Mouse (Mus musculus) lung, embryonic 14.5 days (tissue): ENCODE data around the gene Rbm10. TPM values are rescaled to one million over a fixed set of nuclear protein-coding genes. Genes with fewer than 3 reads are reported as not detected.

Experiments used
- ATAC-seq: fragments of 200-750 bp; cut with Nextera tagmentation; 2 replicates; pipeline ENCODE4 v1.8.0; 2017; ENCODE audit warnings: mild to moderate bottlenecking, moderate TSS enrichment, moderate library complexity; ENCODE audit not compliant: insufficient read depth
- DNase-seq: peaks from one replicate; pipeline ENCODE4 v3.0.0-alpha.2; 2015
- H3K27ac ChIP-seq: fragments of 300-500 bp; sonication (generic); 2 replicates; pipeline ENCODE4 v1.5.1; 2014; ENCODE audit warnings: low read depth, mild to moderate bottlenecking, moderate library complexity
- H3K27me3 ChIP-seq: fragments of 300-500 bp; sonication (generic); 2 replicates; pipeline ENCODE4 v1.6.1; 2014; ENCODE audit warnings: low read length, control low read depth; ENCODE audit not compliant: insufficient read depth
- H3K36me3 ChIP-seq: fragments of 300-500 bp; sonication (generic); 2 replicates; pipeline ENCODE4 v1.6.1; 2014; ENCODE audit warnings: control low read depth; ENCODE audit not compliant: insufficient read depth
- H3K4me1 ChIP-seq: fragments of 300-500 bp; sonication (generic); 2 replicates; pipeline ENCODE4 v1.6.1; 2014; ENCODE audit warnings: antibody characterized with exemption, control low read depth; ENCODE audit not compliant: insufficient read depth
- H3K4me2 ChIP-seq: fragments of 300-500 bp; sonication (generic); 2 replicates; pipeline ENCODE4 v1.6.1; 2014; ENCODE audit warnings: mild to moderate bottlenecking
- H3K4me3 ChIP-seq: fragments of 300-500 bp; sonication (generic); 2 replicates; pipeline ENCODE4 v1.5.1; 2014; ENCODE audit warnings: low read depth, low read length
- H3K9ac ChIP-seq: fragments of 300-500 bp; sonication (generic); 2 replicates; pipeline ENCODE4 v1.6.1; 2014
- H3K9me3 ChIP-seq: fragments of 300-500 bp; sonication (generic); 2 replicates; pipeline ENCODE4 v1.6.1; 2016; ENCODE audit warnings: low read depth, low read length, control low read depth
- CTCF ChIP-seq: IDR thresholded peaks from 2 replicates; pipeline ENCODE4 v1.5.1; 2016; ENCODE audit warnings: antibody characterized with exemption, low read depth
- WGBS: fragments of 180-500 bp; shearing (Covaris S2); extraction: QIAGEN DNeasy Blood & Tissue Kit; methylation state at CpG from one replicate; pipeline ENCODE4 v1.1.7; 2014; 5-methylcytosine and 5-hydroxymethylcytosine counted together
- polyA plus RNA-seq: library from polyadenylated mRNA; unstranded; fragments of >200 nt; fragmentation: Nextera tagmentation; extraction: Ambion mirVana; gene quantifications from 2 replicates; pipeline ENCODE4 v1.2.1, GENCODE M21; 2014

Gene Rbm10
- polyA plus RNA-seq: 69.8 and 75.1 TPM in 2 replicates

DNA sequence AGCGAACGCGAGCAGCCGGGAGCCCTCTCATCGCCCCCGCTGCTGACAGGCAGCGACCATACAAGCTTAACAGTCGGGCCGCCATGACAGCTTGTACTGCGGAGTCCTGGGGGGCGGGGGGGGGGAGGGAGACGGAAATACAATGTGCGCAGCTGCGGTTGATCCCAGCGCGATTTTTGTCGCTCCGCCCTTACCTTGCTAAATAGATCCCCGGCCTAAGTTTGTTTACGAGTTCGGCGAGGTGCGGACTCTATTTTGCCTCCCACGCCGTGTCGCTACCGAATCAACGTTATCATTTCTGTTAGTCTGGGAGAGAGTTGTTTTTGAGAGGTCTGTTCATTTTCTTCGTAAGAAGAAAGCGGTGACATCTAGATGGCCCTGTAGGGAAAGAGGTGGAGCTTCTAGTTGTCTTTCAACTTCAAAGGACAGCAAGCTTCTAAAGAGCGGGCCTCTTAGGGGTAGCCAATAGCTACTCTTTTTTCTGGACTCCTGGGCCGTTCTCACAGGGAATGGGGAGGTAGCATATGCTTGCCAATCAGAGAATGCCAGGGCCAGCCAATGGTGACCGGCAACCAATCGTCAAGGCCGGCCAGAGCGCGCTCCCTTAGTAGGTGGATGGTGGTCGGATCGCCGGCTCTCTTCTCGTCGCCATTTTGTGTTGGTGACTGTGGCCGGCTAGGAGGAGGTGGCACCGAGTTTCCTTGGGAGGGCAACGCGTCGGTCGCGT is at the start of gene Rbm10, which contains the start of gene Ndufb11:
TSS of gene Rbm10 (plus strand) at position 328 of the 727 bp plus-strand sequence.
TSS of gene Ndufb11 (minus strand) at position 444 of the 727 bp plus-strand sequence.
- Histone ChIP-seq H3K27me3 (no peaks in the 10 kb centered on the region), H3K27ac (peak within 1 kb of the TSS; percentile 90), H3K4me1 (no peaks in the 10 kb centered on the region), H3K9me3 (no peaks in the 10 kb centered on the region), H3K36me3 (peaks cover 16% of the 10 kb centered on the region), H3K4me3 (peak within 1 kb of the TSS; percentile 60), H3K9ac (peak within 1 kb of the TSS; percentile 69), H3K4me2 (peak within 1 kb of the TSS; percentile 68)
- TF ChIP-seq CTCF: no peak
- DNase-seq (peak; percentile 83), ATAC-seq (peak; percentile 98)
- whole genome bisulfite sequencing: 9% methylated on average over 46 of the region's 49 CpGs

DNA sequence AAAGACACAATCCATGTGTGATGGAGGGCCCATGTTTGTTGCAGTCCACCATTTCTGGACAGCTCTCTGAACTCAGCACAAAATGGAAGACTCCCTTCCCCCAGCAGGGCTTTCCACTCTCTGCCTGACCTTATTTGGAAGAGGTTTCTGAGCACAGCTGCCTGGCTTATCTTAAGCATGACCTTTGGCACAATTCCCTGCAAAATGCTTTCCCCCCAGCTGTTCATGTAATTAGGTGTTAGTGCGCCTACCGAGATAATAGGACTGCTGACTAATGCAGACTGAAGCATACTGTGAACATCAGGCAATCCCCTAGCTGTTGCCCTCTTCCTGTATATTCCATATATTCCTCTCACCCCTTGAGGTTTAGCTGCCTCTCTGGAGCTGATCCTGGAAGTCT is 46.3 kb upstream of the Rbm10 start:
- Histone ChIP-seq H3K4me3 (no peak overlapping the region), H3K27ac (peak overlapping the region; percentile 48; the same call in 1 of the 2 replicates), H3K27me3 (no peaks in the 10 kb centered on the region), H3K4me1 (no peaks in the 10 kb centered on the region), H3K4me2 (no peak overlapping the region), H3K36me3 (no peaks in the 10 kb centered on the region), H3K9ac (no peak overlapping the region), H3K9me3 (no peaks in the 10 kb centered on the region)
- no peak for TF ChIP-seq CTCF
- peak; percentile 86 for DNase-seq
- WGBS: 23% methylated on average over 2 of the region's 2 CpGs
- peak; percentile 95 for ATAC-seq

DNA sequence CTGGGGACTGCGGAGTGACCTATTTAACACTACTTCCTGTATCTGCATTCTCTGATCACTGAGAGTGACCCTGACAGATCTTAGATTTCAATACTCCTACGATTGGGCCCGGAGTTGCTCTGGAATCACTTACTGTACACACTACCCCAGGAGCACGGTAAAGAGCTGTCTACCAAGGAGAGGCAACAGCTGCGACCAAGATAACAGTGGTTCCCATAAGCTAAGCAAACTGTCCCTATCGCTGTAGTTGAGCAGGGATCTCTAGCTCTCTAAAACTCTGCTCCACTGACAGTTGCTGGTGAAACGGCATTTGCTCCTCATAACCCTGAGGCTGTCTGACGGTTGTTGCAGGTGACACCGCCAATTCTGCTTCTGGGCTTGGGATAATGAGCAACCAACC is 44.6 kb upstream of the Rbm10 start:
- H3K4me2 ChIP-seq: no peak overlapping the region
- WGBS: 51% methylated on average over 9 of the region's 9 CpGs

DNA sequence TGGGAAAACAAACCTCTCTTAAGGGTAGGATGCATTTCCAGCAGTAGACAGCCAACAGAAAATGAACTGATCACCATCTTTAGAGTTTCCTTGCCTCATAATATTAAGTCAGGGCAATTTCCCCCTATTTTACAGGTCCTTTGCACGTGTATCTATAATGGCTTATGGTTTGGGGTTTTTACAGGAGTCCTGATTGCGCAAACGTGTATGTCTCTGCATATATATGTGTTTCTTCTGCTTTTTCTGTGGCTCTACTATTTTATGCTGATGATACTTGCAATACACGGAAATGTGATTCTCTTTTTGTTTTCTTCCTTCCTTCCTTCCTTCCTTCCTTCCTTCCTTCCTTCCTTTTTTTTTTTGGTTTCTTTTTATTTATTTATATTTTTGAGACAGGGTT is 43.4 kb upstream of the Rbm10 start:
- Histone ChIP-seq H3K9ac (no peak overlapping the region), H3K27me3 (no peaks in the 10 kb centered on the region), H3K4me1 (no peaks in the 10 kb centered on the region), H3K27ac (no peak overlapping the region), H3K9me3 (no peaks in the 10 kb centered on the region), H3K36me3 (no peaks in the 10 kb centered on the region), H3K4me2 (no peak overlapping the region), H3K4me3 (no peak overlapping the region)
- TF ChIP-seq CTCF: no peak
- ATAC-seq (no peak), DNase-seq (no peak)
- 79% methylated on average over 4 of the region's 4 CpGs for WGBS

More for the DNA sequence above, 44.6 kb upstream of the Rbm10 start:
- H3K4me1 ChIP-seq: no peaks in the 10 kb centered on the region
- TF ChIP-seq CTCF: no peak
- H3K9ac ChIP-seq: no peak overlapping the region
- H3K27me3 ChIP-seq: no peaks in the 10 kb centered on the region
- no peak for DNase-seq
- H3K27ac ChIP-seq: no peak overlapping the region
- H3K36me3 ChIP-seq: no peaks in the 10 kb centered on the region
- no peaks in the 10 kb centered on the region for H3K9me3 ChIP-seq
- no peak for ATAC-seq
- H3K4me3 ChIP-seq: no peak overlapping the region

DNA sequence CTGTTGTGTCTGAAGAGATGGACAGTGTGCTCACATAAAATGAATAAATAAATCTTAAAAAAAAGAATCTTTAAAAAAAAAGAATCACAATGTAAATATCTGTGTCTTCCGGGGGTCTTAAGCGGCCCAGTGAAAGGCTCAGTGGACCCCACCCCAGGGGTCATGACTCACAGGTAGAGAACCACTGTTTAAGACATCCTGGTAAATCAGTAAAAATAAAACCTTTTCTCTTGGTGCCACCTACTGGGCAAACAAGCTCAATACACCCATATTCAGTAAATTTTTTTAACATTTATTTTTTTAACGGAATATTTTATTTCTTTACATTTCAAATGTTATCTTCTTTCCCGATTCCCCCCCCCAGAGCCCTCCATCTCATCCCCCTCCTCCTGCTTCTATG is 29.3 kb upstream of the Rbm10 start:
- peak; percentile 46 for DNase-seq
- no peak overlapping the region for H3K27ac ChIP-seq
- ATAC-seq: no peak
- no peaks in the 10 kb centered on the region for H3K27me3 ChIP-seq
- TF ChIP-seq CTCF: peak; percentile 26; the same call in 1 of the 2 replicates
- WGBS: 17% methylated on average over 4 of the region's 4 CpGs
- H3K9ac ChIP-seq: no peak overlapping the region
- H3K36me3 ChIP-seq: no peaks in the 10 kb centered on the region
- no peak overlapping the region for H3K4me3 ChIP-seq
- no peaks in the 10 kb centered on the region for H3K4me1 ChIP-seq
- no peaks in the 10 kb centered on the region for H3K9me3 ChIP-seq
- H3K4me2 ChIP-seq: no peak overlapping the region

DNA sequence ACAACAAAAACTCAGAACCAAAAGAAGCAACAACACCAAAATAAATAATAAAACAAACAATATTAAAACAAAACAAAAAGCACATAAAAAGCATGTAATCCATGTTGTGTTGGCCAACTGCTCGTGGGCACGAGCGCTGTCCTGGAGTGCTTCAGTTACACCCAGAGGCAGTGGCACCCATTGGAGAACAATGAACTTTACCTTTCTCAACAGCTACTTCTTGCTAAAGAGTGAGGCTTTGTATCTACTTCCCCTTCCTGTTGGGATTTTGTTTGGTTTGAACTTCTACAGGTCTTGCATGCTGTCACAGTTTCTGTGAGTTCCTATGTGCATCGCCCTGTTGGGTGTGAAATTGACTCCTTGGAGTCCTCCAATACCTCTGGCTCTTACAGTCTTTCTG is 8.8 kb upstream of the Rbm10 start:
- ATAC-seq: no peak
- no peak for TF ChIP-seq CTCF
- H3K9me3 ChIP-seq: no peaks in the 10 kb centered on the region
- H3K36me3 ChIP-seq: no peaks in the 10 kb centered on the region
- no peak overlapping the region for H3K4me3 ChIP-seq
- H3K27me3 ChIP-seq: no peaks in the 10 kb centered on the region
- H3K9ac ChIP-seq: no peak overlapping the region
- H3K4me1 ChIP-seq: no peaks in the 10 kb centered on the region
- H3K4me2 ChIP-seq: no peak overlapping the region
- H3K27ac ChIP-seq: no peak overlapping the region
- WGBS: 91% methylated on average over 4 of the region's 4 CpGs
- no peak for DNase-seq

DNA sequence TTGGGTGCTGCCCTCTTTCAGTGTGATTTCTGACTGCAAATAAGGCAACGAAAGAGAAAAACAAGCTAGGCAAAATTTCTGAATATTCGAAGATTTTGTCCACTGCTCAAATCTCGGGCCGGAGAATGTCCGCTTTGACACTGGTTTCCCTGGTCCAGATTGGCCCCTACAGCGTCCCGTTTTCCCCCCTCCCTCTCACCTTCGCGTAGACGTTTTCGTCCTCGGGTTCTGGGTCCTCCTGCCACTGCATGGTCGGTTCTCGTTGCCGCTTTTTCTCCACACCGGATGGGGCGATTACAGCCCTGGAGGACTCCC is 485 bp upstream of the Rbm10 start:
- 13% methylated on average over 17 of the region's 17 CpGs for WGBS
- ATAC-seq: no peak; the same call in 1 of the 2 replicates

More for the DNA sequence above, 485 bp upstream of the Rbm10 start:
- Histone ChIP-seq H3K4me1 (no peaks in the 10 kb centered on the region), H3K27ac (peak overlapping the region; percentile 90), H3K9ac (peak overlapping the region; percentile 52), H3K27me3 (no peaks in the 10 kb centered on the region), H3K4me3 (peak overlapping the region; percentile 60), H3K36me3 (peaks cover 16% of the 10 kb centered on the region), H3K9me3 (no peaks in the 10 kb centered on the region), H3K4me2 (peak overlapping the region; percentile 64)
- no peak for DNase-seq
- TF ChIP-seq CTCF: no peak
